Mouse (Mus musculus) G1E (cell line): ENCODE results near the gene Btnl9. TPM values are rescaled to one million over a fixed set of nuclear protein-coding genes. Genes with fewer than 3 reads are reported as not detected.

ENCODE experiments used
- ATAC-seq: 2 replicates; pipeline ENCODE4 v1.8.0; 2016; ENCODE audit warnings: mild to moderate bottlenecking; ENCODE audit not compliant: insufficient number of reproducible peaks, poor library complexity, low FRiP score, severe bottlenecking; ENCODE audit errors: extremely low read depth
- DNase-seq: peaks from one replicate; pipeline ENCODE4 v3.0.0; 2012; ENCODE audit warnings: low spot score
- H3K27me3 ChIP-seq: 2 replicates; pipeline ENCODE4 v1.6.1; 2012; ENCODE audit warnings: mild to moderate bottlenecking, low read length, inconsistent platforms; ENCODE audit not compliant: insufficient read depth
- H3K36me3 ChIP-seq: replicated peaks from 2 replicates; pipeline ENCODE3; 2012; ENCODE audit warnings: mild to moderate bottlenecking, inconsistent platforms
- H3K4me1 ChIP-seq: 2 replicates; pipeline ENCODE4 v1.6.1; 2012; ENCODE audit warnings: low read depth, low read length, inconsistent platforms, mixed read lengths; ENCODE audit not compliant: insufficient read depth
- H3K4me3 ChIP-seq: 2 replicates; pipeline ENCODE4 v1.5.1; 2012; ENCODE audit warnings: low read depth, mild to moderate bottlenecking, inconsistent platforms, low read length, moderate library complexity, mixed read lengths
- H3K9me3 ChIP-seq: replicated peaks from 2 replicates; pipeline ENCODE4 v1.6.1; 2012; ENCODE audit warnings: inconsistent platforms
- CTCF ChIP-seq: IDR thresholded peaks from 2 replicates; pipeline ENCODE4 v1.5.1; 2012; ENCODE audit warnings: low read depth, low read length, inconsistent platforms, mixed read lengths
- GATA1 ChIP-seq: IDR thresholded peaks from 2 replicates; pipeline ENCODE4 v1.6.1; 2012; ENCODE audit warnings: borderline replicate concordance, low read length, inconsistent platforms, mixed read lengths
- GATA2 ChIP-seq: IDR thresholded peaks from 2 replicates; pipeline ENCODE4 v1.6.1; 2012; ENCODE audit warnings: low read depth, low read length, inconsistent platforms, borderline replicate concordance
- POLR2AphosphoS5 ChIP-seq: IDR thresholded peaks from 2 replicates; pipeline ENCODE4 v1.6.1; 2012; ENCODE audit warnings: low read depth, low read length, inconsistent platforms; ENCODE audit not compliant: insufficient replicate concordance
- TAL1 ChIP-seq: conservative IDR thresholded peaks from 2 replicates; pipeline ENCODE4 v1.6.1; 2012; ENCODE audit warnings: low read depth, low read length, inconsistent platforms, mixed read lengths
- polyA plus RNA-seq: library from polyadenylated mRNA; stranded (reverse); fragments of >175 nt; gene quantifications from 2 replicates; pipeline ENCODE4 v1.2.3, GENCODE M21; 2012
- total RNA-seq, 2 experiments: library from RNA; stranded (forward) in 1 of 2; stranded (reverse) in 1 of 2; fragments of 200-1000 nt in 1 of 2; fragments of >200 nt in 1 of 2; fragmentation: Nextera tagmentation in 1 of 2; gene quantifications; 2 replicates each; pipeline ENCODE4 v1.2.3; 2014 to 2017

Gene Btnl9
- total RNA-seq (2014; fragmentation: Nextera tagmentation) (not detected in 2 replicates), total RNA-seq (2017) (0.17 and 0.22 TPM in 2 replicates), polyA plus RNA-seq (not detected in 2 replicates)

DNA sequence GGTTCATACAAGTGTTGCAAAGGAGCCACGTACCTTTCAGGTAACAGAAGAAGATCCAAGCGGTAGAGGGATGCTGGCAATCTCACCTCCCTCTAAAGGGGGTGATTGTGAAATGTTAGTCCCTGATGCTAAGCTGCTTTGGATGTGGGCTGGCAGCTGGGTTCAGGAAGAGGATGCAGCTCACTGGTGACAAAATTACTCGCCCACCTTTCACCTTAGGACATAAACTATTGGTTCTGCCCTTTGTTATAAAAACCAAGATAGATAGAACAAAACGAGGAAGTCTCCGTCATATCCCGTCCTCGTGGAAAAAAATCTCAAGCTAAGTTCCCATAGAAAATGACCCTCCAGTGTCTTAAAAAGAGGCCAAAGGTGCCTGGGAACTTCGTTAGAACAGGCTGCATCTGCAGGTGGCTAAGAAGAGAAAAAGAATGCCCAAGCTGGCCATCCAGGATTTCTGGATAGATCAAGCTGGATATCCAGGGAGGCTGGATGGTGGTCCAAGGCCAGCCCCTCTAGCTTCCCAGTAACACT is at the start of gene Btnl9:
Gene Btnl9 (minus strand): TSS at position 205 of the 534 bp plus-strand sequence.
- no peaks in the 10 kb centered on the region for H3K9me3 ChIP-seq
- DNase-seq (no peak), ATAC-seq (no peak)
- H3K27me3 ChIP-seq, result peaks cover 16% of the 10 kb centered on the region
- TF ChIP-seq CTCF (no peak), POLR2AphosphoS5 (no peak), TAL1 (no peak), GATA2 (no peak), GATA1 (no peak)
- no peaks in the 10 kb centered on the region for H3K4me1 ChIP-seq
- H3K36me3 ChIP-seq, result no peaks in the 10 kb centered on the region
- H3K4me3 ChIP-seq, result no peak within 1 kb of the TSS

DNA sequence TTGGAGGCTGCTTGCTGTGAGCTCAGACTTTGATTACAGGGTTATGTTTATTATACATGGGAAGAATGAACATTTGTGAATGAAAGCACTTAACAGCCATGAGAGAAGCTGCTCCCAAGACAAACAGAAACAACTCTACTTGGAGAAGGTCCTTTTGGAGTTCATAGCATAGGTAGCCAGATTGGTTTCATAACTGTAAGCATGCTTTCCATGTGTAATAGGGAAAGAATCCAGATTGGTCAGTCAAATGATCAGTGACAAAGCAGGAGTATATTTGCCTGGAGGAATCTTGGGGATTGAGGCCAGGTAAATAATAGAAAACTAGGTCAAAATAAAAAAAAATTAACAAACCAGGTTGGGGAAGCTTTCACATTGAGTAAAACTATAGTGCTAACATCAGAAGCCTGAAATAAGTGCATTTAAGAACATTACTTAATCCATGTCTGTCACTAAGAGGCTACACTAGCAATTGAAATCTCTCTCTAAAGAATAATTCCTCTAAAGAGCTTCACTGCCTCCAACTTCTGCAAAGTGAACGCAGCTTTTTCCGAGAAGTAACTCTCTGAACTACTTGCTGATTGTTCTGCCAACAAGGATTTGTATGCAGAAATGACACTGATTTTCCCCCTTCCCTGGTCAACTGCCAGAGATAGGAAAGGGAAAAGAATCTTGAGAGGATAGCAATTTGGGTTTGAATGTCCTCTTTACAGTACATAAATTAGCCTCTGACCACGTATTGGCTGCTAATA is 48.7 kb upstream of the Btnl9 start:
- Histone ChIP-seq H3K36me3 (no peaks in the 10 kb centered on the region), H3K27me3 (peaks cover 11% of the 10 kb centered on the region), H3K4me1 (peaks cover 10% of the 10 kb centered on the region; the same call in 1 of the 2 replicates), H3K9me3 (no peaks in the 10 kb centered on the region), H3K4me3 (no peak overlapping the region)
- ATAC-seq, result no peak
- no peak for DNase-seq
- TF ChIP-seq CTCF (no peak), GATA2 (no peak), TAL1 (no peak), POLR2AphosphoS5 (no peak), GATA1 (no peak)

DNA sequence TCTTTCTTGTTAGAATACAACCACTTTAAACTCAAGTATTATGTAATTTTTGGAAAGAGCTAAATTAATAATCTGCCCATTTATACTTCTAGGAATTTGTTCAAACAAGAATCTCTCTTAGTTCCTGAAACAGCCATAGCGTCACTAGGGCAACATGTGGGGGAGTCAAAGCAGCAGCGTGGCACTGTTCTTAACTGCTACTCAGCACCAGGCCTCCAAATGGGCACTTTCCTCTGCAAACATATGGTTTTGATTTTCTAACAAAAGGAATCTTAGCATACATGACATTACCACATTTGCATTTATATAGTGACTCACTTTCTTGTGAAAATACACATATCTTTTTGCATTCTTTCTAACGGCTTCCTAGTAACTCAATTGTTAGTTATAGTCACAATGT is 45.8 kb upstream of the Btnl9 start:
- TF ChIP-seq GATA2 (no peak), CTCF (no peak), TAL1 (no peak), POLR2AphosphoS5 (no peak), GATA1 (no peak)
- no peaks in the 10 kb centered on the region for H3K36me3 ChIP-seq
- H3K27me3 ChIP-seq, result peaks cover 13% of the 10 kb centered on the region
- 0 out of 2 replicates have a peak, but pooled peaks cover 2% of the 10 kb centered on the region for H3K4me1 ChIP-seq
- no peaks in the 10 kb centered on the region for H3K9me3 ChIP-seq
- DNase-seq, result no peak
- no peak overlapping the region for H3K4me3 ChIP-seq
- ATAC-seq, result no peak

DNA sequence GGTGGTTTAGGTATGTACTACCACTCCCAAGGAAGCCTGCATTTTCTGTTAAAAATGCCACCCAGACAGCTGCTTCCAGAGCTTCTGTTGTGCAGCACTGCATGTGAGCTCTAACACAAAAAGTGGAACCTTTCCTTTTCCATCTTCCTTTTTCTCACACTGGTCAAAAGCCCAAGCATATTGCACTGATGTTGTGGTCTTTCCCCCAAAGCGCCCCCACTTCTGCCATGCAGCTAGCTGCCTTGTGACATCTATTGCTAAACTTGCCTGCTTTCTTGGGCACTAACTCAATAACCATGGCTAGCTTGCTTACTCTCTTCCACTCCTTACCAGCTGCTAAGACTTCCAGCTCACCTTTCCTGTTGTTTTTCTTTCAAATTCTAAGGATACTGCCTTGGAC is 37.5 kb upstream of the Btnl9 start:
- no peak for ATAC-seq
- Histone ChIP-seq H3K9me3 (no peaks in the 10 kb centered on the region), H3K4me1 (peaks cover 3% of the 10 kb centered on the region; the same call in 1 of the 2 replicates), H3K27me3 (0 out of 2 replicates have a peak, but pooled peaks cover 3% of the 10 kb centered on the region), H3K4me3 (no peak overlapping the region), H3K36me3 (peaks cover 2% of the 10 kb centered on the region)
- DNase-seq, result no peak
- TF ChIP-seq CTCF, result no peak
- no peak for TF ChIP-seq POLR2AphosphoS5
- no peak for TF ChIP-seq GATA2
- TF ChIP-seq TAL1, result no peak
- no peak for TF ChIP-seq GATA1

DNA sequence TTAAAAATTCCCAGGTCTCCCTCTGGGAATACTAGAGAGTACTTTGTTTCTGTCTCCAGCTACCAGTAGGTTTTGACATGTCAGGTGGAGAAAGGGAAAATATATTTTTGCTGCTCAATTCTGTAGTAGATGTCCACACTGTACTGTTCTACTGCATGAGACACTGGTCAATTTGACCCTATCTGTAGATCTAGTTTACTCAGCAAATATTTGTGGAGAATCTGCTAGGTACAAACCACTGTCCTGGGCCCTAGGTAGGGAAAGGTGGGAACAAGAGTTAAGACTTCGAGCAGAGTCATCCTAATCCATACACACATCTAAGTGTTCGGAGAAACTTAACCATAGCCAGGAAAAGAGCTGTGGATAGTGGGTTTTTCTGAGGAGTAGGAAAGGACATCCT is 32.3 kb upstream of the Btnl9 start:
- Histone ChIP-seq H3K9me3 (no peaks in the 10 kb centered on the region), H3K4me3 (no peak overlapping the region), H3K36me3 (peaks cover 35% of the 10 kb centered on the region), H3K4me1 (peaks cover 3% of the 10 kb centered on the region; the same call in 1 of the 2 replicates), H3K27me3 (no peaks in the 10 kb centered on the region)
- no peak for DNase-seq
- ATAC-seq, result no peak
- no peak for TF ChIP-seq GATA1
- TF ChIP-seq CTCF, result no peak
- no peak for TF ChIP-seq GATA2
- TF ChIP-seq TAL1, result no peak
- TF ChIP-seq POLR2AphosphoS5, result no peak

DNA sequence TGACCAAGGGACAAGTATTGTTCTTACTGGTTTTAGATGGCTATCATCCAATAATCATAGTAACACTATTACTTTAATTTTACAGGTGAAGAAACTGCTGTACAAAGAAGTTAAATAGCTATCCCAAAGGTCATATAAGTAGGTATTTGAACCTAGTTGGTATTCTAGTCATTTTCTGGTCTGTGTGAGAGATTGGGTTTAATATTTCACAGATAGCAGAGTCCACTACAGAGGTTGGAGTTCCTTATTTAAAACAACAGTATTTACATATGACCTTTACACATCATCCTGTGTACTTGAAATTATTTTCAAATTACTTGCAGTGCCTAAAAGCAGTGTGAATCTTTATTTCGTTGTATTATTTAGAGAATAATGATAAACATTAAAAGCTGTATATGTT is 26.5 kb upstream of the Btnl9 start:
- ATAC-seq (no peak), DNase-seq (no peak)
- TF ChIP-seq TAL1, result no peak
- no peak for TF ChIP-seq GATA2
- TF ChIP-seq GATA1, result no peak
- no peak for TF ChIP-seq CTCF
- no peak for TF ChIP-seq POLR2AphosphoS5
- Histone ChIP-seq H3K36me3 (peaks cover 67% of the 10 kb centered on the region), H3K9me3 (no peaks in the 10 kb centered on the region), H3K27me3 (no peaks in the 10 kb centered on the region), H3K4me1 (peaks cover 19% of the 10 kb centered on the region), H3K4me3 (no peak overlapping the region)
